Mouse (Mus musculus) liver, postnatal 0 days (tissue): ENCODE data around the gene St6galnac3.

Source experiments
- CTCF ChIP-seq: sonication (generic); IDR thresholded peaks from 2 replicates; pipeline ENCODE4 v1.5.1; 2016; ENCODE audit warnings: antibody characterized with exemption, low read depth
- EP300 ChIP-seq: IDR thresholded peaks from 2 replicates; pipeline ENCODE4 v1.6.1; 2016; ENCODE audit warnings: antibody characterized with exemption, low read depth, mild to moderate bottlenecking

DNA sequence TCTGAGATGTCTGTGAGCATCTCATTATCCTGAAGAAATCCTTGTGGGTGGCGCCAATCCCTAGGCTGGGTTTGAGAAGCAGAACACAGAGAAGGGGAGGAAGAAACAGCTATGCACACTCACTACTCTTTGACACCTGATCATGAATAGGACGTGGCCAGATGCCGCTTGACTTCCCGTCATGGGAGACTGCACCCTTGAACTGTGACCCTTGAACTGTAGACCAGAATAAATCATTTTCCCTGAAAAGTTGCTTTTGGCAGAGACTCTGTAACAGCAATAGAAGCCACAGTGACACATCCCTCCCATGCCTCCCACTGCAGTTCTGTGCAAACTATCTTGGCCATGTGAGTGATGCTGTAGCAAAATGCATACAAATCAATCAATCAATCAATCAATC lies 267.3 kb downstream of the St6galnac3 start:
- TF ChIP-seq EP300, result no peak
- TF ChIP-seq CTCF, result no peak
